Mouse (Mus musculus): Measurements from ENCODE around the gene Trim34b. TPM values are rescaled to one million over a fixed set of nuclear protein-coding genes. Genes with fewer than 3 reads are reported as not detected.

The Trim34b gene
- polyA plus RNA-seq, 1 experiment: not detected

GRCm38 (mm10) chr7:104352717-104353599 is 23.7 kb downstream of the Trim34b start, which contains the start of gene Trim12c:
TSS of gene Trim12c (minus strand) at chr7:104353362.
- Histone ChIP-seq H3K27ac (ENCODE audit: insufficient read depth, low read depth, low read length) (no peak within 1 kb of the TSS), H3K4me1 (ENCODE audit: control insufficient read depth, insufficient read depth, low read length) (no peaks in the 10 kb centered on the region), H3K4me3 (ENCODE audit: insufficient read depth, low read depth, low read length) (peak within 1 kb of the TSS; percentile 14; the same call in 1 of the 2 replicates)
- TF ChIP-seq CTCF (IDR thresholded peaks at IDR 0.05; ENCODE audit: insufficient read depth, low read depth, low read length): no peak
- WGBS: 2% methylated on average over 14 of the region's 14 CpGs

DNA sequence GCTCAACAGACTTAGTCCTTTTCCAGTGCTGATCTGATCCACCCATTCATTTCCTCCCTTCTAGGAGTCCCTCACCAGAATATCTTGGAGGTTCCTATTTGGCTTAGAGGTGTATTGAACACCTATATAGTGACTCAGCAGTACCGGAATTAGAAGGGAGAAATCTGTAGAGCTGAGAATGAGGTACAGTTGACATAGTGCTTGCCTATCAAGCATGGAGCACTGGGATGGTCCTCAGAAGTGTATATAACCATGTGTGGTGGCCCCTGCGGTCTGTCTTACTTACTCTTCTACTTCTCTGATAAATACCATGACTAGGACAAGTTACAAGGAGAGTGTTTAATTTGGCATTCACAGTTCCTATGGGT is 24.3 kb downstream of the Trim34b start:
- no peak overlapping the region for H3K27ac ChIP-seq (ENCODE audit: insufficient read depth, low read depth, low read length)

DNA sequence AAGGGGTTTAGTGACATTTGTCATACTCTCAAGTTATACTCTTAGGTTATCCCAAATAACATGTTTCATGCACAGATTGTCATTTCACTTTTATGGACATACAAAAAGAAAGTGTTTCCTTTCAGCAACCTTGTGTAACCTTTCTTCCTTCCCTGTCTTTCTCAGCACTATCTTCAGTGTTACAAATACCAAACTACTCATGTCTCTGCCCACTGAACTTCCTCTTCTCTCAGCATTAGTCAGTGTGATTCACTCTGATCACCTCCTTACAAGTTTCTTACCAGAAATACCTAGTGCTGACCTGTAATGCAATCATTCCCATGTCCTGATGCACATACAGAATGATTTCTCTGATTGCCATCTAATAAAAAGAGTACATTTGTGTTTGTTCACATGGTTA is 37.1 kb downstream of the Trim34b start:
- Histone ChIP-seq H3K4me1 (ENCODE audit: control insufficient read depth, insufficient read depth, low read length) (no peaks in the 10 kb centered on the region), H3K27ac (ENCODE audit: insufficient read depth, low read depth, low read length) (no peak overlapping the region), H3K4me3 (ENCODE audit: insufficient read depth, low read depth, low read length) (no peak overlapping the region)
- TF ChIP-seq CTCF (IDR thresholded peaks at IDR 0.05; ENCODE audit: insufficient read depth, low read depth, low read length): no peak
- no peak for TF ChIP-seq POLR2A (IDR thresholded peaks at IDR 0.05; ENCODE audit: insufficient read depth, low read depth, low read length)

More for the DNA sequence above, 24.3 kb downstream of the Trim34b start:
- Histone ChIP-seq H3K4me1 (ENCODE audit: control insufficient read depth, insufficient read depth, low read length) (no peaks in the 10 kb centered on the region), H3K4me3 (ENCODE audit: insufficient read depth, low read depth, low read length) (no peak overlapping the region)
- 79% methylated on average over 2 of the region's 2 CpGs for WGBS
- TF ChIP-seq CTCF (IDR thresholded peaks at IDR 0.05; ENCODE audit: insufficient read depth, low read depth, low read length) (no peak), POLR2A (IDR thresholded peaks at IDR 0.05; ENCODE audit: insufficient read depth, low read depth, low read length) (no peak)

- 73% methylated on average over 1 of the region's 1 CpGs for WGBS
- no peak within 1 kb of the TSS for H3K27ac ChIP-seq (ENCODE audit: insufficient read depth, low read depth, low read length)
- H3K4me3 ChIP-seq (ENCODE audit: insufficient read depth, low read depth, low read length): no peak within 1 kb of the TSS
- H3K4me1 ChIP-seq (ENCODE audit: control insufficient read depth, insufficient read depth, low read length): no peaks in the 10 kb centered on the region
- TF ChIP-seq POLR2A (IDR thresholded peaks at IDR 0.05; ENCODE audit: insufficient read depth, low read depth, low read length) (no peak), CTCF (IDR thresholded peaks at IDR 0.05; ENCODE audit: insufficient read depth, low read depth, low read length) (no peak)
Observed at GRCm38 (mm10) chr7:104369736-104370414, 40.6 kb downstream of the Trim34b start, which contains the start of gene Trim30b. TSS of gene Trim30b (minus strand) at chr7:104369884.

Other genes with a start within 250 kb of the Trim34b start
- gene Olfr645, start 244.0 kb upstream of the Trim34b start, polyA plus RNA-seq (2012; ENCODE audit: insufficient read depth, insufficient read length, low replicate concordance, missing spikeins): not detected in 2 replicates
- not detected in 2 replicates for gene Olfr646, start 224.6 kb upstream of the Trim34b start, polyA plus RNA-seq (2012; ENCODE audit: insufficient read depth, insufficient read length, low replicate concordance, missing spikeins)
- gene Ubqln5, start 199.6 kb upstream of the Trim34b start, polyA plus RNA-seq (2012; ENCODE audit: insufficient read depth, insufficient read length, low replicate concordance, missing spikeins): not detected in 2 replicates
- not detected in 2 replicates for gene Olfr643, start 192.1 kb upstream of the Trim34b start, polyA plus RNA-seq (2012; ENCODE audit: insufficient read depth, insufficient read length, low replicate concordance, missing spikeins)
- gene Ubqln3, start 186.2 kb upstream of the Trim34b start, polyA plus RNA-seq (2012; ENCODE audit: insufficient read depth, insufficient read length, low replicate concordance, missing spikeins): not detected in 2 replicates
- gene Ubqlnl, start 178.9 kb upstream of the Trim34b start, polyA plus RNA-seq (2012; ENCODE audit: insufficient read depth, insufficient read length, low replicate concordance, missing spikeins): not detected in 2 replicates
- gene Olfm5, start 164.6 kb upstream of the Trim34b start, polyA plus RNA-seq (2012; ENCODE audit: insufficient read depth, insufficient read length, low replicate concordance, missing spikeins): not detected in 2 replicates
- gene Olfr648, start 146.1 kb upstream of the Trim34b start, polyA plus RNA-seq (2012; ENCODE audit: insufficient read depth, insufficient read length, low replicate concordance, missing spikeins): not detected in 2 replicates
- not detected in 2 replicates for gene Olfr649, start 133.5 kb upstream of the Trim34b start, polyA plus RNA-seq (2012; ENCODE audit: insufficient read depth, insufficient read length, low replicate concordance, missing spikeins)
- not detected in 2 replicates for gene Trim6, start 110.7 kb upstream of the Trim34b start, polyA plus RNA-seq (2012; ENCODE audit: insufficient read depth, insufficient read length, low replicate concordance, missing spikeins)
- gene Trim34a, start 85.0 kb upstream of the Trim34b start, polyA plus RNA-seq (2012; ENCODE audit: insufficient read depth, insufficient read length, low replicate concordance, missing spikeins): not detected in 2 replicates
- not detected in 2 replicates for gene Trim5, start 41.4 kb upstream of the Trim34b start, polyA plus RNA-seq (2012; ENCODE audit: insufficient read depth, insufficient read length, low replicate concordance, missing spikeins)
- not detected in 2 replicates for gene Trim12a, start 14.0 kb upstream of the Trim34b start, polyA plus RNA-seq (2012; ENCODE audit: insufficient read depth, insufficient read length, low replicate concordance, missing spikeins)
- not detected in 2 replicates for gene Trim12c, start 23.9 kb downstream of the Trim34b start, polyA plus RNA-seq (2012; ENCODE audit: insufficient read depth, insufficient read length, low replicate concordance, missing spikeins)
- not detected in 2 replicates for gene Trim30b, start 40.4 kb downstream of the Trim34b start, polyA plus RNA-seq (2012; ENCODE audit: insufficient read depth, insufficient read length, low replicate concordance, missing spikeins)
- gene Trim30c, start 71.4 kb downstream of the Trim34b start, polyA plus RNA-seq (2012; ENCODE audit: insufficient read depth, insufficient read length, low replicate concordance, missing spikeins): not detected in 2 replicates
- gene Trim30a, start 135.7 kb downstream of the Trim34b start, polyA plus RNA-seq (2012; ENCODE audit: insufficient read depth, insufficient read length, low replicate concordance, missing spikeins): not detected in 2 replicates
- gene Trim30d, start 178.4 kb downstream of the Trim34b start, polyA plus RNA-seq (2012; ENCODE audit: insufficient read depth, insufficient read length, low replicate concordance, missing spikeins): not detected in 2 replicates
- gene Olfr651, start 220.7 kb downstream of the Trim34b start, polyA plus RNA-seq (2012; ENCODE audit: insufficient read depth, insufficient read length, low replicate concordance, missing spikeins): not detected in 2 replicates
- not detected in 2 replicates for gene Olfr652, start 231.4 kb downstream of the Trim34b start, polyA plus RNA-seq (2012; ENCODE audit: insufficient read depth, insufficient read length, low replicate concordance, missing spikeins)
- not detected in 2 replicates for gene Olfr653, start 247.8 kb downstream of the Trim34b start, polyA plus RNA-seq (2012; ENCODE audit: insufficient read depth, insufficient read length, low replicate concordance, missing spikeins)

All from olfactory bulb, adult 2 months (tissue).